Mouse (Mus musculus) pancreas, adult 10 weeks (tissue): ENCODE measurements around the gene Trim43c. TPM values are rescaled to one million over a fixed set of nuclear protein-coding genes. Genes with fewer than 3 reads are reported as not detected.

Source experiments
- polyA plus RNA-seq: library from polyadenylated mRNA; stranded (reverse); fragments of 350-450 nt; fragmentation: Illumina TruSeq; extraction: RNeasy Lipid Tissue Mini Kit (QIAGEN cat#74804); gene quantifications from one replicate; pipeline ENCODE4 v1.2.3, GENCODE M21; 2015; ENCODE audit warnings: low read depth, low replicate concordance; ENCODE audit not compliant: insufficient read depth

The Trim43c gene
- polyA plus RNA-seq, result not detected

GRCm38 (mm10) chr9:88838864-88839263 is at the start of gene Trim43c:
TSS of gene Trim43c (plus strand) at chr9:88839164.

Other genes starting within 250 kb of the Trim43c start
- 7.1 TPM for gene Mthfsl, start 118.9 kb upstream of the Trim43c start, polyA plus RNA-seq
- gene Bcl2a1d, start 107.2 kb upstream of the Trim43c start, polyA plus RNA-seq, result not detected
- not detected for gene Bcl2a1a, start 117.7 kb downstream of the Trim43c start, polyA plus RNA-seq